Comparison of ENCODE assay signal across 22 mouse cellular contexts in the genomic region with DNA sequence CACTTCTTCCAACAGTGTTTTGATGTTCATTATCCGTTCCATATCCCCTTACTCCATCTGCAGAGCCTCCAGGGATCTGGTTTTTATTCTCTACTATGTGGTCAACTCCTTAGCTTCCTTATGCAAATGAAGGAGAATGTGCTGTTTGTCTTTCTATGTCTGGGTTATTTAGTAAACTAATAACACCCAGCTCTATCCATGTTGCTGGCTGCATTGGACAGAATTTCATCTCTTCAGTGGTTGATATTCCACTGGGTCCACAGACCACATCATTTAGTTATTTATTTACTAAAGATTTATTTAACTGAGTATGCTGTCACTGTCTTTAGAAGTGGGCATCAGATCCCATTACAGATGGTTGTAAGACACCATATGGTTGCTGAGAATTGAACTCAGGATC. TPM values are rescaled to one million over a fixed set of nuclear protein-coding genes. Genes with fewer than 3 reads are reported as not detected.
DNase-seq lines count a peak whose midpoint lies in the region; ATAC-seq and TF ChIP-seq lines count a peak whose summit lies in the region.
"Had no signal": no experiment of that assay in that cellular context is flagged by ENCODE, and none has a peak within 500 bp of the region (broad histone marks: within the 10 kb centered on the region; RNA-seq: fewer than 3 reads in every experiment).

No protein-coding gene starts in this region.

- no peaks in the 10 kb centered on the region for H3K36me3 ChIP-seq in kidney, adult 2 months (ENCODE audit: control insufficient read depth, insufficient read depth, low read length)
- H3K36me3 ChIP-seq in kidney, postnatal 0 days (ENCODE audit: insufficient read depth, low read length): no peaks in the 10 kb centered on the region
- H3K36me3 ChIP-seq in midbrain, embryonic 11.5 days (ENCODE audit: control insufficient read depth, insufficient read depth, low read length): no peaks in the 10 kb centered on the region
- H3K36me3 ChIP-seq in midbrain, embryonic 16.5 days (ENCODE audit: control insufficient read depth, insufficient read depth, low read length): no peaks in the 10 kb centered on the region
- H3K36me3 ChIP-seq: G1E had no signal

- H3K4me2 ChIP-seq in kidney, postnatal 0 days (ENCODE audit: low read length): no peak overlapping the region
- H3K4me2 ChIP-seq in midbrain, embryonic 11.5 days: no peak overlapping the region
- no peak overlapping the region for H3K4me2 ChIP-seq in midbrain, embryonic 16.5 days (ENCODE audit: low read length)

- no peak overlapping the region for H3K9ac ChIP-seq in kidney, postnatal 0 days (ENCODE audit: low read depth, low read length)
- no peak overlapping the region for H3K9ac ChIP-seq in midbrain, embryonic 11.5 days (ENCODE audit: low read length)
- H3K9ac ChIP-seq in midbrain, embryonic 16.5 days (ENCODE audit: low read depth, low read length): no peak overlapping the region

- TF ChIP-seq CTCF in kidney, adult 2 months (conservative IDR thresholded peaks at IDR 0.05; ENCODE audit: insufficient read depth, insufficient read length, low read depth, low read length): no peak
- no peak for TF ChIP-seq CTCF in kidney, postnatal 0 days (IDR thresholded peaks at IDR 0.05; ENCODE audit: low read depth)

- TF ChIP-seq POLR2A in kidney, adult 2 months (IDR thresholded peaks at IDR 0.05; ENCODE audit: low read depth, low read length): no peak

- H3K27me3 ChIP-seq in kidney, adult 2 months (replicated peaks; ENCODE audit: control insufficient read depth, insufficient read depth, low read length): no peaks in the 10 kb centered on the region
- no peaks in the 10 kb centered on the region for H3K27me3 ChIP-seq in kidney, postnatal 0 days (ENCODE audit: insufficient read depth, low read length)
- H3K27me3 ChIP-seq in midbrain, embryonic 11.5 days (ENCODE audit: control insufficient read depth, insufficient read depth, low read length): no peaks in the 10 kb centered on the region
- no peaks in the 10 kb centered on the region for H3K27me3 ChIP-seq in midbrain, embryonic 16.5 days (ENCODE audit: control insufficient read depth, insufficient read depth, low read depth, low read length)
- H3K27me3 ChIP-seq: CH12.LX, Patski had no signal

- no peak overlapping the region for H3K4me3 ChIP-seq in kidney, adult 2 months (ENCODE audit: insufficient read depth, low read depth, low read length)
- H3K4me3 ChIP-seq in kidney, postnatal 0 days (replicated peaks; ENCODE audit: low read depth, low read length): no peak overlapping the region
- no peak overlapping the region for H3K4me3 ChIP-seq in midbrain, embryonic 11.5 days (ENCODE audit: low read depth, low read length)
- H3K4me3 ChIP-seq in midbrain, embryonic 16.5 days (ENCODE audit: low read depth, low read length): no peak overlapping the region

- peak; percentile 58 for DNase-seq in kidney, adult 2 months
- no peak for DNase-seq in kidney, postnatal 10 days
- peak; percentile 61 for DNase-seq in kidney, adult 9 months
- DNase-seq in kidney, postnatal 4 days: no peak
- DNase-seq in kidney, postnatal 0 days (ENCODE audit: low spot score): no peak
- no peak for DNase-seq in kidney, postnatal 14 days
- DNase-seq in midbrain, embryonic 11.5 days (ENCODE audit: low spot score, missing footprints): peak; percentile 71
- DNase-seq: adrenal gland, adult 2 months; adrenal gland, adult 8-10 months; adrenal gland, postnatal 10 days; adrenal gland, postnatal 14 days; adrenal gland, postnatal 25 days; adrenal gland, postnatal 36 days; B cell, adult 2 months; cerebellum, adult 11 months; cerebellum, adult 11-12 months had no signal

- no peaks in the 10 kb centered on the region for H3K9me3 ChIP-seq in kidney, postnatal 0 days (replicated peaks; ENCODE audit: low read length)
- H3K9me3 ChIP-seq in midbrain, embryonic 11.5 days (ENCODE audit: control insufficient read depth, low read length): no peaks in the 10 kb centered on the region
- H3K9me3 ChIP-seq in midbrain, embryonic 16.5 days (replicated peaks; ENCODE audit: control insufficient read depth, low read length, poor library complexity, severe bottlenecking): no peaks in the 10 kb centered on the region

- peak; percentile 49; the same call in 1 of the 2 replicates for ATAC-seq in kidney, postnatal 0 days (replicated peaks; ENCODE audit: low FRiP score, low read depth)
- ATAC-seq in midbrain, embryonic 11.5 days (ENCODE audit: low FRiP score): no peak
- ATAC-seq in midbrain, embryonic 16.5 days: no peak
- ATAC-seq: activated CD4-positive, CD25-positive, alpha-beta regulatory T cell, adult 4 months; CD4-positive, CD25-positive, alpha-beta regulatory T cell, adult 4 months; Patski had no signal

- WGBS in kidney, adult 2 months: 34% methylated on average over 1 of the region's 1 CpGs
- 45% methylated on average over 1 of the region's 1 CpGs for WGBS in kidney, postnatal 0 days
- 77% methylated on average over 1 of the region's 1 CpGs for WGBS in midbrain, embryonic 11.5 days
- 64% methylated on average over 1 of the region's 1 CpGs for WGBS in midbrain, embryonic 16.5 days

- 0 out of 2 replicates have a peak, but pooled peaks cover 3% of the 10 kb centered on the region for H3K4me1 ChIP-seq in kidney, adult 2 months (ENCODE audit: control insufficient read depth, insufficient read depth, low read length)
- no peaks in the 10 kb centered on the region for H3K4me1 ChIP-seq in kidney, postnatal 0 days (replicated peaks; ENCODE audit: insufficient read depth, low read length)
- no peaks in the 10 kb centered on the region for H3K4me1 ChIP-seq in midbrain, embryonic 11.5 days (ENCODE audit: control insufficient read depth, insufficient read depth, low read length)
- no peaks in the 10 kb centered on the region for H3K4me1 ChIP-seq in midbrain, embryonic 16.5 days (ENCODE audit: control insufficient read depth, insufficient read depth, low read length)

- H3K27ac ChIP-seq in kidney, adult 2 months (ENCODE audit: insufficient read depth, low read depth, low read length): no peak overlapping the region
- H3K27ac ChIP-seq in kidney, postnatal 0 days: no peak overlapping the region
- no peak overlapping the region for H3K27ac ChIP-seq in midbrain, embryonic 11.5 days (ENCODE audit: low read depth, low read length)
- no peak overlapping the region for H3K27ac ChIP-seq in midbrain, embryonic 16.5 days (ENCODE audit: low read length)

RNA-seq across cellular contexts. Expression of a gene that starts 29.3 kb away (rescaled TPM):
- polyA plus RNA-seq in kidney, adult 2 months (2012; rRNA removed): 33.0 and 44.8 TPM in 2 replicates
- polyA plus RNA-seq in kidney, postnatal 0 days (2015; fragmentation: Nextera tagmentation; extraction: Ambion mirVana): 83.5 and 90.1 TPM in 2 replicates
- 34.2 and 37.4 TPM in 2 replicates for polyA plus RNA-seq in midbrain, embryonic 11.5 days (2014; fragmentation: Nextera tagmentation; extraction: Ambion mirVana)
- 27.1 and 29.5 TPM in 2 replicates for polyA plus RNA-seq in midbrain, embryonic 16.5 days (2015; fragmentation: Nextera tagmentation; extraction: Ambion mirVana)

RNA-seq across cellular contexts. Expression of a gene that starts 46.6 kb away (rescaled TPM):
- polyA plus RNA-seq in kidney, adult 2 months (2012; rRNA removed): 39.3 and 46.2 TPM in 2 replicates
- 20.7 and 21.1 TPM in 2 replicates for polyA plus RNA-seq in kidney, postnatal 0 days (2015; fragmentation: Nextera tagmentation; extraction: Ambion mirVana)
- 18.3 and 24.3 TPM in 2 replicates for polyA plus RNA-seq in midbrain, embryonic 11.5 days (2014; fragmentation: Nextera tagmentation; extraction: Ambion mirVana)
- 24.9 and 26.5 TPM in 2 replicates for polyA plus RNA-seq in midbrain, embryonic 16.5 days (2015; fragmentation: Nextera tagmentation; extraction: Ambion mirVana)

Comparison
In these comparisons a context has a peak if more than half of its experiments do, and no peak if none do; other contexts are left out.
1. DNase-seq: peak in kidney, adult 2 months (single experiment), kidney, adult 9 months (single experiment) and midbrain, embryonic 11.5 days (single experiment); none in kidney, postnatal 10 days (single experiment), kidney, postnatal 4 days (0 of 2), kidney, postnatal 0 days (single experiment) and kidney, postnatal 14 days (single experiment).